Mouse (Mus musculus) kidney, adult 11 months (tissue): ENCODE measurements around the gene Wnt1.
"Not testable (repeated sequence)": the region's sequence is repeated elsewhere in the genome, so short reads cannot be mapped to it uniquely, and the experiment has no call there.

ENCODE experiments used
- DNase-seq: peaks from one replicate; pipeline ENCODE4 v3.0.0; 2022

Wnt1 gene

DNA sequence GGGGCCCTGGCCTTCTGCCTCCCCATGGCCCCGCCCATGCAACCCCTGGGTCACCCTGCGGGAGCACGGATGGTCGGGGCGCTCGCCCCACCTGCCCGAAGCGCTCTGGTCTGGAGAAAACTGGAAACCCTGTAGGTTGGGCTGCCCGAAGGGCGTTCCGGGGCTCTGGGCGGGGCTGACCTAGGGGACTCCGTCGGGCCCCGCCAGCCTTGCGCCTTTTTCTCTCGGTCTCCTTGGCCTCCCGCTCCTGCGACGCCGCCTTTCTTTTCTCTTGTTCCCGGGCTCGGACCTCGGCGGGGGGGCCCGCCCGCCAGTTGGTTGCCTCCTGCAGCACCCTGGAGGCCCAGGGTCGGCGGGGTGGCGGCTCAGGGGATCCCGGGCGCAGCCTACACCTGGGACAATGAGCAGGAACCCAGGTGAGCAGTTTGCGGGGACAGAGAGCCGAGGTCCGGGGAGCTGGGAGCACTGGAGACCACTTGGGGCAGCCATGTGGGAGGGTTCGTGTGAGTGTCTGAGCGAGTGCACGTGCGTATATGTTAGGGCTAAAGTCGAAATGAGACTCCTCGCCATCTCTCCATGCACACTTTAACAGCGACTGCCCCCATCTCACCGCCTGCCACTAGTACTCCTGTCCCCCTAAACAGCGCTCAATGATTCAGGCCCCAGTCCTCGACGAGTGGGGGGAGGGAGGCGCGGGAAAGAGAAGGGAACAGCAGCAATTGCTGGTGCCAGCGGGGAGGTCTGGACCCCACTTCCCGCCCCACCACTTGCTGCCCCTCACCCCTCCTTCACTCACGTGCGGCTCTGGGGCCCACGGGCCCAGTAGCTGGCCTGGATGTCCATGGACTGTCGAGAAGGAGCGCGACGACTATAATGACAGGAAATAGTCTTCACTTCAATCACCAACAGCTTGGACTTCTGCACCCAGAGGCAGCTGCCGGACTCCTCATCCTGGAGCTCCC lies 17.4 kb downstream of the Wnt1 start:
- peak; percentile 26 for DNase-seq

DNA sequence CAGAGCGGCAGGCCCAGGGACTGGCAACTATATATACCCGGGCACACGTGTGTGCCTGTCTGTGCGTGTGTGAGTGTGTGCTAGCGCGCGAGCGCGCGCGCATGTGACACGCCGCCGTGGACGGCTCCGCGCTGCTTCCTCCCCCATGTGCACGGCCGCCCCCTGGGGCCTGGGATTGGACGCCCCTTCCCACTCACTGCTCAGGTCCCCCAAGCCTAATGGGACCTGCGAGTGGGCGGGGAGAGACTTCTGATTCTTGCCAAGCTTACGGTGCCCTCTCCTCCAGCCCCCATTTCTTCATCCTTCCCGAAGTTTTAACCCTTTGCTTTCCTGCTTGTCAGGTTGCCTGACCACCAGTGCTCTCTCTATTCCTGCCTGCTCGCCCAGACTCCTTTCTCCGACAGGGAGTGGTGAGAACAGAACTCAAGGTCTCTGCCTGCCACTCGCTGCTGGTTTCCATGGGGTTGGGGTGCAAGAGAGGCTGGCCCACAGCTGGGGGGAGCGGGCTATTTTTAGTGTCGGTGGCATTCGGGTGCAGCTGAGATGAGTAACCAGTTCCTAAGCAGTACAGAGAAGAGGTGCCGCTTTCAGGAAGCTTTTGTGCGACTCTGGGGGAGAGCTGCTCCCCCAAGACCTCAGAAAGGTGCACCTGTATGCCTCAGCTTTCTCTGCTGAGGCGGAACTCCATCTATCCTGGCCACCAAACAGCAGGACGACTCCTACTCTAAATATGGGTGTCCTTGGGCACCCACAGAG lies 18.4 kb downstream of the Wnt1 start:
- DNase-seq = no peak

DNA sequence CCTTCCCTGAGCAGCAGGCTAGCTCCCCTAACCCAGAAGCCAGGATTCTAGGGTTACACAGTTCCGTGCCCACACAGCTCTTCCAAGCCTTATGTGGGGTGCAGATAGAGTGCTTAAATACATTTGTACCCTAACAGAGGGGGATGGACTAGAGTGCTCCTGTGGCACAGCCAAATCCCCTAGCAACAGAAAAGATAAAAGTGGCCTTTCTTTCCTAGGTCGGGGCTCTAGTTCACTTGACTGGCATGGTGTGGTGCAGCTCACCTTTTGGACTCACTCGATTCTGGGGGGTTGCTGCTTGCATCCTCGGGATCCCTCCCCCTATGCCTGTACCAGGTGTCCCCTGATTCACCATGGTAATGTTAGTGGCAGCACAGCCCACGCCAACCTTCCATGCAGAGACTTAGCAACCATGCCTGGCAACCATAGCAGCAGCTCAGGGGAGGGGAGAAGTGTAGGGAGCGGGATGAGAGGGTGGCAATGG lies 19.0 kb downstream of the Wnt1 start:
- no peak for DNase-seq

DNA sequence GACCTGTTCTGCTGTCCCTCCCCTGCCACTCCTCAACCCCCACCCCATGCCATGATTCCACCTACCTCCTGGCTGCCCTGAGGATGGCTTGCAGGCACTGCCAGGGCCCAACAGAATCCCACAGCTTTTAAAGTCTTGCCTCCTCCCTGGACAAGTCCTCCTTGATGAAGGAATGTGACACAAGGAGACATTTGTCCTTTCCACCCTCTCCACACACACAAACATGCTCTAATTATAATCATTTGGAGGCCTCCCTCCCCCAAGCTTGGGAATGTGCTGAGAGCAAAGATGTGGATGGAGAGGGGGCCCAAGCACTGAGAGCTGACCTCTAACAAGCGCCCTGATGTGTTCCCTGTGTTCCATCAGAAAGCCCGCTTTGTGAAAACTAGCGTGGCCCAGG lies 19.7 kb downstream of the Wnt1 start, which contains the start of gene Ddn:
TSS of gene Ddn (minus strand) at position 101 of the 400 bp plus-strand sequence.
- DNase-seq = no peak

DNA sequence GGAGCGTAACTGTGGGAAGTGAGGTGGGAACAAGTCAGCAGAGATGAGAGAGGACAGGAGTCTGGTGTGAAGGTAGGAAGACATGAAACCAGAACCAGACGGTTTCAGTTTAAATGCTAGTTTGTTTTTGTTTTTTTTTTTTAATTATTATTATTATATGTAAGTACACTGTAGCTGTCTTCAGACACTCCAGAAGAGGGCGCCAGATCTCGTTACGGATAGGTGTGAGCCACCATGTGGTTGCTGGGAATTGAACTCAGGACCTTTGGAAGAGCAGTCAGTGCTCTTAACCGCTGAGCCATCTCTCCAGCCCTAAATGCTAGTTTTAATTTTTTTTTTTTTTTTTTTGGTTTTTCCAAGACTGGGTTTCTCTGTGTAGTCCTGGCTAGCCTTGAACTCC lies 20.6 kb downstream of the Wnt1 start:
- not testable (repeated sequence) for DNase-seq

DNA sequence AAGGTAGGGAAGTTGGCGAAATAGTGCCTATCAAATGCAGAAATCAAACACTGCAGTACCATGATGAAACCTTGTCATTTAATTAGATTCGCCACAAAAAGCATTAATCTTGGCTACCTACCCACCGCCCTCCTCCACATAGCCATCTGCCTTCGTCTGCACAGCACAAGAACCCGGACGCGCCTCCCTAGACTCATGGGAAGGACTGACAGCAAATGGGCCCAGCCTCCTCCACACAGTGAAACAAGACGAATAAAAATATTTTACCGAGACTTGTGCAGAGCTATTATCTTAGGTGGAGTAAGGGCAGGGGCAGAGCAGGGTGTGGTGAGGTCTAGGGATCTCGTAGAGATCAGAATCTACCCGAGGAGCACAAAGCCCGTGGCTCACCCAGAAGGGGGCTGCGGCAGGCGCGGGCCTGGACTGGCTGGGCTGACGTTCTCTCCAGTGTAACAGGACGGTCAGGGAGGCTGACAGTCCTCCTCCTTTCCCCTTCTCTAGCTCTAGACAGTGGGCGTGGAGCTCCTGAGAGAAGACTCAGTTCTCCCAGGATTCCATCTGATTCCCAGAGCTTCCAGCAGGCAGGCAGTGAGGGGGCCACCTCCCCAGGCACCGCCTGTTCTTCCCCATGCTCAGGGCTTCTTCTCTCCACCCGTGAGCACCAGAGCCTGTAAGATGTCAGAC lies 23.2 kb downstream of the Wnt1 start:
- DNase-seq = no peak

DNA sequence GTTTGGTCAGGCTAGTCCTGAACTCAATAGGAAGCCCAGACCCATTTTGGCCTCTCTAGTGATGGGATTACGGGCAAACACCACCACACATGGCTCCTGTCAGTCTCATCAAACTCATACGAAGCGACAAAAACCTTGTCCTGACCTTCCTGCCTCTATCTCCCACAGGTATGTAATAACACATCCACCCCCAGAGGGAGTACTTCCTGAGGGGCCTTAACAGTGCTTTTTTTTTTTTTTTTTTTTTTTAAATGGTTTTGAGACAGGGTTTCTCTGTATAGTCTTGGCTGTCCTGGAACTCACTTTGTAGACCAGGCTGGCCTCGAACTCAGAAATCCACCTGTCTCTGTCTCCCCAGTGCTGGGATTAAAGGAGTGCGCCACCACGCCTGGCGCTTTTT lies 28.5 kb downstream of the Wnt1 start:
- DNase-seq = no peak

DNA sequence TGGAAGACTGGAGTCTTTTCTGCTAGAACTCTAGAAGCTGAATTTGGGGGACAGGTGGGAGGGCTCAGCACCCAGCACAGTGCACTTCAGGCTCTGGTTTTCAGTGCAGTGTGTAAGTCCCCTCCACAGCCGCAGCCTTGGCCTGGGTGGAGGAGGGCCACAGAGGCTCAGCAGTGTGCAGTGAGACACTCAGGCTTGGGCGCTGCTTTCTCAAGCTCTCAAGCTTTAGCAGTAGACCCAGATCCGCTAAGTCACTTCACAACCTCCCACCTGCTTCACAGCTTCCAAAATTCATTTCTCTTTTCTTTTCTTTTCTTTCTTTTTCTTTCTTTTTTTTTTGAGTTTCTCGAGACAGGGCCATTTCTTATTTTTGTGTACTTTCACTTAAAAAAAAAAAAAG lies 31.3 kb downstream of the Wnt1 start:
- no peak for DNase-seq

DNA sequence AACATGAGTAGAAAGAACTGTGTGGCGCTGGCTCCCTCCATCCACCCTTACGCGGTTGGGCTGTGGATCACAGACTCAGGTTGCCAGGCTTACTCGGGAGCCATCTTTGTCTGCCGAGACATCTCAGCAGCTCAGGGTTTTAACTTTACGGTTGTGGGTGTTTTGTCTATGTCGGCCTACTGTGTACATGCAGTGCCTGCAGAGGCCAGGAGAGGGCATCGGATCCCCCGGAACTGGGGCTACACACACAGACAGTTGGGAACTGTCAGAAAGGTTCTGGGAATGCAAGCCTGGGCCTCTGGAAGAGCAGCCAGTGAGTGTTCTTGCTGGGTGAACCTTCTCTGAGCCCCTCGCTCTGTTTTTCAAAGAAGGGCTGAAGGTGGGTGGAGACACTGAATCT lies 31.7 kb downstream of the Wnt1 start:
- no peak for DNase-seq

DNA sequence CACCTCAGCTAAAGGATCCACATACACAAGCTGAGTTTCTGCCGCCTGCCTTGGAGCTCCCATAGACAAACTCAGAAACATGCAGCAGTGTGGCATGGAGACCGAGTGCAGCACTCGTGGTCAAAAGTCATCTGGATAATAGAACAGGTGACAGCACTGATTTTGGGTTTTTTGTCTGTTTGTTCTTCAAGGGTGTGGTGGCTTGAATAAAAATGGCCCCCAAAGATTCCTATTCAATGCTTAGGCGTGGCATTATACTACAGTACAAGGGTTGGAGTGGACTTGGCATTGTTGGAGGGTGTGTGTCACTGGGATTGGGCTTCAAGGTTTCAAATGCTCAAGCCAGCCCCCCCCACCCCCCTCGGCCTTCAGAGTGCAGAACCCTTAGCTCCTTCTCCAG lies 32.5 kb downstream of the Wnt1 start:
- DNase-seq = no peak

DNA sequence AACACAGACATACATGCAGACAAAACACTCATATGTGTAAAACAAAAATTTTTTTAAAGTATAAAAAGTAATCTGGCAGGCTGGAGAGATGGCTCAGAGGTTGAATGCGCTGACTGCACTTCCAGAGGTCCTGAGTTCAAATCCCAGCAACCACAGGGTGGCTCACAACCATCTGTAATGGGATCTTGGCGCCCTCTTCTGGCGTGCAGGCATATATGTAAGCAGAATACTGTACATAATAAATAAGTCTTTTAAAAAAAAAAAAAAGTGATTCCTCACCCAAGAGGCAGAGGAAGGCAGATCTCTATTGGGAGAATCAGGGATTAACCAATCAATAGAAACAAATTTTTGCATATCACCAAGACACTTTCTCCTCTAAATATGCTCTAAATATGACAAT lies 33.8 kb downstream of the Wnt1 start:
- no peak for DNase-seq

DNA sequence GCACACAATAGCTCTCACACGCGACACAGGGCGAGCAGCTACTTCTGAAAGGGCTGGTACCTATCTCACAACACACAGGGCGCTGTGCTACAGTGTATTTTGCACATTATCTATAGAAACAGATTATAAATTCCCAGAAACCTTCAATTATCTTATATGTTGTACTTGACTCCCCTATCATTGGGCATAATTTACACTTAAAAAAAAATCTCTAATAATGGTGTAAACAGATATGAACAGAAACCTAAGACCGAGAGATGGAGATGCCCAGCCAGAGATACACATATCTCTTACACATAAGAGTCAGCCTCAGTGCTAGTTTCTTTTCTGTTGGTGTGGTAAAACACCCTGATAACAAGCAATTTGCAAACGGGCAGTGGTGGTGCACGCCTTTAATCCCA lies 38.0 kb downstream of the Wnt1 start:
- DNase-seq = no peak

DNA sequence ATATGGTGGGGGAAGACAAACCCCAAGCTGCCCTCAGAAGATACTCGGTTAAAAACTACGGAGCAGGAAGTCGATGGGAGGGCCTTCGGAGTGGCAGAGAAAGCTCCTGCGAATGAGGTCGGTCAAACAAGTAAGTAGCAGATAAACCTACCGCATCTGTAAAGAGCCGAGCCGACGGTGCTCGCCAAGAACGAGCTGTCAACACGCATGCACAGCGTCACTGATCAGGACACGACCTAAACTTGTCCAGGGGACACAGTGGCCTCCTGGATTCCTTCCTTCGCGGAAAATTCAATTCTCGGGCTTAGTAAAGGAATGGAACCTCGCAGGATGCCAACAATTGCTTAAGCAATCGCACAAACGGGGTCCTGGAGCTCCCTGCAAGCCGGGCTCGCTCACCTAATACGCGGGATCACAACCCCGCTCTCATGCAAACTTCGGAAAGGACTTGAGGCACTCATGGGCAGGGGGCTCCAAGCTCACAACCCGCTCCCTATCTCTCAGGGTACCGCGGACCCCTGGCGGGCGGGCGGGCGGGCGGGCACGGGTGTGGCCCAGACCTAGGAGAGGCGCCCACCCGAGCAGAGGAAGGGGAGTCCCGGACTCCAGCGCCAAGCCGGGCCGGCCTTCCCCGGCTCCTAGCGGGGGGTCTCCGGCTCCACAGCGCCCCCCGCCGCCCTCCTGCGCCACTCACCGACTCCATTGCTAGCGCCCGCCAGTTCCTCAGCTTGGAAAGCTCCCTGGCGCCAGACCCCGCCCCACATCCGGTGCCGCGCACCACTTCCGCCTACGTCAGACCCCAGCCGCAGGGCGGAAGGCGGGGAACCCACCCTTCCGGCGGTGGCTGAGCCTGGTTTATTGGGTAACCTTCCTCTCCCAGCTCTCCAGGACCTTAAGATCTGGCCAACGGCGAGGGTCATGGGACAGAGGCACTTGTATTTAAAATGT lies 41.4 kb downstream of the Wnt1 start, which contains the start of gene Prkag1:
TSS of gene Prkag1 (minus strand) at position 786 of the 948 bp plus-strand sequence.
- DNase-seq = peak; percentile 95

DNA sequence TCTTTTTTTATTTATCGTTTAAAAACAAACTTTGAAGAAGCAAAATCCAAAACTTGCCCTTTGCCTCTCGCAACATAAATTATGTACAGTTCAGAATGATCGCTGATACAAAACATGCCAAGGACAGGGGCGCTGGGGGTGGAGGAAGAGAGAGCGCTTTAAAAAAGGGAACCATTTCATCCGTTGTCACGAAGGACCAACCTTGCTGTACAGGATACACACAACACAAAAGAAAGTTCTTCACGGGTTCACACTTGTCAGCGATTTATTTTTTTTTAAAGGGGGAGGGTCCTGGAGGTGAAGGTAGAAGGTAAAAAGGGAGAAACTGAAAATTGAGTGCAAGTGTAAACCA lies 42.0 kb downstream of the Wnt1 start:
- DNase-seq = no peak

DNA sequence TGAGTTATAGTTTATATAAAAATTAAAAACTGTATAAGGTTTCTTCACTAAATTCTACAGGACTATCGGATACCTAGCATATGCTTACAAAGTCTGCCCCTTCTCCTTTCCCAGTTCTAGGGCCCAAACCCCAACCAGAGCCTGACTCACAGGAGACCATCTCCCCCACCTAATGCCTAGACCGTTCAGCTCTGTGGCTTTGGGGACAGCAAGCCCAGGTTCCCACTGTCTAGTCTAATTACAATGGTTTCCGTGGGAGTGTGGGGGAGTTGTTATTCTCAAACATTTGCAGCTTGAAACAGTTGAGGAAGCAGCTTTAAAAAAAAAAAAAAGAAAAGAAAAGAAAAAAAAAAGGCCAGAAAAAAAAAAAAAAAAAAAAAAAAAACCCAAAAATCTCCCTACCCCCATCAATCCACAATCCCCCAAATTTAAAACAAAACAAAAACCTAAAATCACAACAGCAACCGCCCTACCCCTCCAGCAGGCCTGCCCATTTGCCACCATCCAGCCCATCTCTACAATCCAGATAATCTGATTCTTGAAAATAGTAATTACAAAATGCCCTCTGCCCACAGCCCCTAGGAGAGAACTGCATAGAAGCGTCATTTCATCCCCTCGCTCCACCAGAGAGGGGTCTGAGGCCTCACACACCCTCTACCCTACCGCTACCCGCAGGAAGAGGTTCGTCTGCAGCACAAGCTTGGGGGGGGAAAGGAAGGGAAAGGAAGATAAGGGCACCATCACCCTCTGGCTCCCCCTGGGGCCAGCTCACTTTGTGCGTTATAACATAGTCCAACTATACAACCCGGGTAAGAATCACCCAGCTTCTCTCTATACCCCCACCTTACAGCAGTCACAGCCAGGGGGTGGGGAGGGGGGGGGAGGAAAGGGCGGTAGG lies 42.8 kb downstream of the Wnt1 start:
- DNase-seq = no peak

DNA sequence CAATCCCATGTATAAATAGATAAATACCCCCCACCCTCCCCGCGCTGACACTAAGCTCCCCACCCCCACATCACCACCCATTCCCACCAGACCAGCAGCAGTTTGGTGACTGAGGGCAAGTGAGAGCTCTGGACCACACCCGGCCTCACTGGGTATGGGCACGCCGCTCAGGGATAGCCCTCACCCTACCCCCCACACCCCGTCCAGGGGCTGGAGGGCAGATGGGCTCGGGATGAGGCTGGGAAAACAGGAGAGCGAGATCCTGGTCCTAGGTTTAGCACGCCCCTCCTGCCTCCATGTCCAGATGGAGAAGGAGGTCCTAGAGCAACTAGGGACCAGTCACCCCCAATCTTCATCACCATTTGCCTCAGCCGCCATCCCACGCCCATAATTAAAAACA lies 43.6 kb downstream of the Wnt1 start:
- DNase-seq = no peak

DNA sequence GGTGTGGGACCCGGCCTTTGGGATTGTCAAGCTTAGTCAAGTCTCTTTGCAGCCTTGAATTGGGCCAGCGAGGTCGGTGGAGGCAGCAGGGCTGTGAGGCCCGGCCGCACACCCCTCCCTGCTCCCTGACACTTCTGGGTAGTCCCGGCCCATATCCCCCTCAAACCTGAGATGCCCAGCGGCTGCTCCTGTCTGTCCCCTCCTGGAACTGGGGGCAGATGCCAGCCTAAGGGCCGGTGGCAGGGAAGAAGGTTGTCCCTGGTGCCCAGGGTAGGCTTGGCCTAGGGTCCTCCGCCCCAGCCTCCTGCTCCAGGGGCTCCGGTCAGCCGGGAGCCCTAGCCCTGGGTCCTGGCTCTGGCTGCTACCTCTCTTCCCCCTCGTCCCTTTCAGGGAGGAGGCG lies 44.4 kb downstream of the Wnt1 start:
- no peak for DNase-seq

DNA sequence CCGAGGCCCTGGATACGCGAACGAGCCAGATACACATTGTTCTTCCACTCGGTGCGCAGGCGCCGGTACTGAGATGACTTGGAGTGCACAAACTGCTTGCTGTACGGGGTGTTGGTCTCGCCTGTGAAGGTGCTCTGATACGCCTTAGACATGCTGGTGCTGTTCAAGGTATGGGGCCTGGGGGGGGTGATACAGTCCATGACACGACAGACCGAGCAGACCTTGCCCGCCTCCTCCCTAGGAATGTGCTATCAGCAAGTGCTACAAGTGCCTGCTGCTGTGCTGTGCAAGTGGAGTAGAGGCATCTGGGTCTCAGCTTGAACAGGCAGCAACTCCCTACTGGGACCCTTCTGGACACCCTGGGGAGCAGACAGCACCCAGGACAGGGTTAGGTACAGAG lies 45.6 kb downstream of the Wnt1 start:
- DNase-seq = no peak

DNA sequence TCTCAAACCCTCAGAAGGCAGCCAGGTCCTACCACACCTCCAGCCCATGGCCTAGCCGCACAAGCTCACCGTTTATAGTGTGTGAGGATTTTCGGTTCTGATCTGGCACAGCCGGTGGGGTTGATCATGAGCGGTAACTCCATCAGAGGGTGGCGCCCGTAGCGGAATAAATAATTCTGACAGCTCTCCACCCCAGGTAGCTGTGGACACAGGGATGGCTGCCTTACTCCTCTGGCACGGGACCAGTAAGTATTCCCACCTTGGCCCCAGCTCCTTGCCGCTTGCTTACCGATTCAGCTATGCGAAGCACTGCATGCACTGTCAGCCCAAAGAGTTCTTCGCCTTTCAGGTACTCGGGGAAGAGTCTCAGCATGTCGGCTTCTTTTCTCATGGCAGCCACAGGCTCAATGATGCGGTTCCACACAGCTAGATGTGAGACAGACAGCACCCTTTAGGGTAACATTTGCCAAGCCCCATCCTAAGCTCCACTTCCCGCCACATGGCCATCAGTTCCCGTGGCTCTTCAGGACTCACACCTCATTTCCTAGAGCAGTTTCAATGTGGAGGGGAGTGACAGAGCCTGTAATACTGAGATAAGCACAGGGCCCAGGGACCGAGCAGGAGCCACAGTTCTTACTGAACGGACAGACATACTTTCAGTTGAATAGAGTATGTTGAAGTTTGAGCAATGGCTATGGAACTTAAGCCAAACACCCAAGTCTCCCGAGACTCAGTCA lies 47.5 kb downstream of the Wnt1 start:
- DNase-seq = no peak

DNA sequence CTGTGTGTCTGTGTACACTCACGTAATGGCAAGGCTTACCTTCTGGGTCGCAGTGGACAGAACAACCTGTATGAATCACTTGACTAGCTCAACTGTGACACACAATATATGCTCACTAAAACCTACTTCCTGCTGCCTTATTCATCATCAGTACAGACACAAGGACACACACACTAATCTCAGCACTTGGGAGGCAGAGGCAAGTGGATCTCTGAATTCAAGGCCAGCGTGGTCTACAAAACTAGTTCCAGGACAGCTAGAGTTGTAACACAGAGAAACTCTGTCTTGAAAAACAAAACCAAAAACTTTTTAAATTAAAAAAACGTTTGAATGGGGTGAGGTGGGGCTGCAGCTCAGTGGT lies 48.1 kb downstream of the Wnt1 start:
- DNase-seq = no peak
